Mouse (Mus musculus) right cerebral cortex, postnatal 36 days (tissue): ENCODE data around the gene Ptprb.

Experiments used
- DNase-seq, 2 experiments: peaks; one replicate each; pipeline ENCODE4 v3.0.0; 2022; ENCODE audit warnings: low spot score in 2 of 2, mixed read lengths in 1 of 2

The Ptprb gene

DNA sequence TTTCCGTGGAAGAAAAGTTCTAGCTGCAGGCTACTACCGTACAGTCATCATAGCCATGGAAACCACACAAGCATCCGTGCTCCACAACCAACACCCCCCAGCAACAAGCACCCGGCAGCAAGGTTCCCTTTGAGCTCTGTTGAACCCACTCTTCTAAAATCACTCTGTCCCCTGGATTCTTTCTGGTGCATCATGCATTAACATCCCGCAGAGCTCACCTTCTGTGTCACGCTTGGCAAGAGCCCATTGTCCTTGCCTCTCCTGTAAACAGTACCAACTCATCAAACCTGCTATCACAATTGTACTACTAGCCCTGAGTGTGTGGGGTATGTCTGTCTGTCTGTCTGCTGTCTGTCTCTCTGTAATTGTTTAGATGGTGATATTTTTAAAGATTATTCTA lies 98.8 kb downstream of the Ptprb start:
- no peak for DNase-seq

DNA sequence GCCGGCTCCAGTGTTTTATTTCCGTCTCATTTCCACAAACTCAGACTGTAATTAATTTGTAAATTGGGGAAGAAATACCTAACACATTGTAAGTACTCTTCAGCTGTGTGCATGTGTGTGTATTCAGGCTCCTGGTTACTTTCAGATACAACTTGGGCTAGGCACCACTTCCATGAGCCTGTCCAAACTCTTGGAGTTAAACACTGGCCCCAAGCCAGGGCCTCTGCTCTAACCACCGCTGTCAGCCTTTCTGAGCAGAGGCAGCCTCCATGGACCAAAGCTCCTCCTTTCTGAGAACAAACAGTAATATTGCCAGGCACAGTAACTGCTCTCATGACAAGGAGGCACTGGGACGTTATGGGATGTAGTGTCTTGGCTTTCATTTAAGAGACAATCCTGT lies 101.5 kb downstream of the Ptprb start:
- no peak for DNase-seq

DNA sequence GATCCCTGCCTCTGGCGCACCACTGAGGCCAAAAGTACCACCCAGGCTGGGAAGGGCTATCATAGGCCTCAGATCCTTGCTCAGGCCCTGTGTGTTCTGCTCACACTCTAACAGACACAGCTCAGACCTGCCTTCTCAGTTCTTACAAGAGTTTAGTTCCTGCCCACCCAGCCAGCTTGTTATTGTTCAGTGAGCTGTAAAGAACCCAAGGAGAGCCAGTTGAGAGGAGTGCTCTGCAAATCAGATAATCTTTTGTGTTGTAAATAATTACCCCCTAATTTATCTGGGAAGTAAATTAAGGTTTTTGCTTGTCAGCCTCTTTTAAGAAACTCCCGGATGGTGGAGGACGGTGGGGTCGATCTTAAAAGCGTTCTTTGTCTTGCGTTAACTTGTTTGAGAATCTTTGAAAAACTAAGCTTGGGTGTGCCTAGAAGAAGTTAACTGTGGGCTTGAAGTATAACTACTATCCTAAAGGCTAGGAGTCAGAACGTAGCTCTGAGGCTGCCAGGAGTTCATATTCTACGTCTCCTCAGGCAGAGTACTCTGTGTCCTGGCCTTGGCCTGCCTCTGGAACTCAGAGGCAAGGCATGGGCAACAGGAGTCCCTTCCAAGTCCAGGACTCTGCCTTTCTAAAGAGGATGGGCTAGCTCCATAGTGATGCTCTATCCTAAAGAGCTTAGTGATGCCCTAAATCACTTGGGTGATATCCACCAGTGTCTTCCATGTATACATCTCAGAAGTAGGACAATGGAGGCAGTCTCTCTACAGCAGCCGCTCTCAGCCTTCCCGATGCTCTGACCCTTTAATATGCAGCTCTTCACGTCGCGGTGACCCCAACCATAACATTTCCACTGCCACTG lies 107.7 kb downstream of the Ptprb start:
- DNase-seq: no peak

DNA sequence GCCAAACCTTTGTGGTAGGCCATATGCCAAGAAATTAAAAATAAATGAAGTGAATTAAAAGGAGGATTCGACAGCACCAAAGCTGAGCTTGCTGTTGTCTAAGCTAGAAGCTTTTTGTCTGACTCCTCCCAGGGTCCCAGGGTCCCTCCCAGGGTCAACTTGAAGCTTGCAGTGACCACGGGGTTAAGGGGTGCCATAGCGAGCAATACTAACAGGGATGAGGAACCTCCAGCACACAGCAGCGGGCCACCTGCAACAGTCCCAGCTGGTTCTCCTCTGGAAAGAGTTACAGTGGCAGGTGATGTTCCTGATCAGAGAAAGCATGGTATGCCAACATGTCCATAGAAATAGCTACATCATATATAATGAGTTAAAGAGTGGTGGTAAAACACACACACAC lies 109.1 kb downstream of the Ptprb start:
- DNase-seq: no peak

DNA sequence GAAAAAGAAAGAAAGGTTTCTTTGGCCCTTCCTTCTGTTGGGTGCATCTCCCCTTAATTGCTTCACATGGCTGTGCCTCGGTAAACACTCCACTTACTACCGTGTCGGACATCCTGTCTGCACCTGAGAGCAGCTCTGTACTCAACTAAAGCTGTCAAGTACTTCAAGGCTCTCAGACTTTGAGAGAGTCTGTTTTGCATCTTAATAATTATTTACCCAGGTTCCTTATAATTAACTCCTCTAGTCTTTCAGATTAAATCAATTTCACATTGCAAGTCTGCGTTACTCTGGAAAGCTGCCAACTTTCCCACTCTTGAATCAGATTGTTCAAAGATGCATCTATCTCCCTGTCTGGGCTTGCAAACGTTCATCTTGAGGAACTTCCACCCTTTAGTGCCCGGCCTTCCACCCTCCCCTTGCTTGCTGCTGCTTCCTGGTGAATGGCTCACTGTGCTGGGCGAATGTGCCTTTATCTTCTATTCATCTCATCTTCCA lies 111.1 kb downstream of the Ptprb start:
- DNase-seq: no peak

DNA sequence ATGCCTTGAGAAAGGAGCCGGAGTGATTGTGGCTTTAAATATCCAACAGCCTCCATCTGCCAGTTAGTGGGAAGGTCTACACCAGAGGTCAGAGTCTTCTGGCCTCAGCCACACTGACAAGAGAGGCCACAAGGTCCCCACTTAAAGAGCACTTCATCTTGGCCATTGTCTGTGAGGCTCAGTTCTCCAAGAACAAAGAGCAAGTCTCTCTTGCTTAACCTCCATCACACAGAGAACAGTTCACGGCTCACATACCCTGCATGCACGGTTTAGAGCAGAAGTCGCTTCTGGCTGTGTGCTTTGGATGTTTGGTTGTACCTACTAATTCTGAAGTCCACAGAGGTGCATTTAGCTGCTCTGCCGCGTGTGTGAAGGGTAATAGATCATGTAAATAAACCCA lies 113.5 kb downstream of the Ptprb start:
- no peak for DNase-seq

DNA sequence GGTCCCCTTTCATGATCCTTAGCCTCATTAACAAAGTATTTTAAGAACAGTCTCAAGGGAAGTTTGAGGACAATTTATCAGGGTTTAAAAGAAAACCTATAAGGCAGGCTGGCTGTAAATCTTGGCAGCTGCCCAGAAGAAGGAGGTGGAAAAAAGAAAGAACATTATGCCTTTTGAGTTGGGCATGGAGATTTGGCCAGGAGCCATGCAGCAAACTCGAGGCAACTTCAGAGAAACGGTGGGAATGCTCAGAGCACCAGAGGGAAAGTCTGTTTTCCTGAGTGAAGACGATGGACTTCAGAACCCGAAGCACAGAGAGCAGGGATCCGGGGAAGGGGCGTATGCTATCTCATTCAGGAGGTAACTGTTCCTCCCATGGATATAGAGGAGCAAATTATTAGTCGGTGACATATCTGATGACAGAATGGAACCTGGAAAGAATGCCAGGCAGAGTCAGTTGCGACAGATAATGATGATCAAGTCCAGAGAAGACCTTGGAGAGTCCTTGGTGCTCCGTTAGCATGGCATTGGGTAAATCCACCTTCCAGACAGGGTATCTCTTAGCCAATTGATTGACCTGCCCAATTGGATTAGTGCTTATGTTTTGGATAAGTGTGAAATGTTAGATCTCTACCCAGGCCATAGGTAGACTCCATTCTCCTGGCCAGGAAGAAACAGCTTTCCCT lies 118.6 kb downstream of the Ptprb start:
- peak; percentile 30 to 48 for DNase-seq

DNA sequence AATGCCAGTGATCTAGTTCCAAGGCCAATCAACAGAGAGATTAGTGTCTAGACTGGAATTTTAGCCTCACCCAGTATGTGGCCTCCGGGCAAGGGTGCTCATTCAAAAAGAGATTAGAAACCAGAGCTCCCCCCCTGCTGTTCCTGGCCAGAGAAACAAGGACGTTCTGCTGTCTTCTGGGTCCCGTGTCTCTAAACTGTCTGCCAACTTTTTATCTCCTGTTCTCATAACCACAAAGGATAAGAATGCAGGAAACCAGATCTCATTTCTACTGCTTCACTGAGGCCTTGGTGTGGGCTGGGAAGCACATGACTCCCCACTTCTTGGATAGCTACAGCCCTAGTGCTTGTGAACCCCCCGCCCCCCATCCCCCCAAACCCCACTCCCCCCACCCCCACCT lies 119.3 kb downstream of the Ptprb start:
- DNase-seq: no peak

DNA sequence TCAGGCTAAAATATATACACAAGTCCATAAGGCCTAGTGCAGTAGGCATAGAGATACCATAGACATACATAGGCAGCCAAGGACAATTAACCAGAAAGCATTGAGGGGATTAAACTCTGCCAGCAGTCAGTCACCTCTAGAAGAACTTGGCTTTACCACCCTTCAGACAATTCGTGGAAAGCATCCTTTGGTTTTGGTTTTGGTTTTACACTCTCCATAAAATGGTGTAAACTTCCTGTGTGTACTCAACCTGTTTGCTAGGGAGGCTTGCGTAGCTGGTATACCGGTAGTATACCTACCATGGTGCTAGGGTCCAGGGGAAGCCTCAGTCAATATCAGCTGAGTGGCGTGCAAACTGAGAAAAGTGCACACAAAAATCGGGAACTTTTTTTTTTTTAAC lies 121.0 kb downstream of the Ptprb start:
- DNase-seq: no peak

DNA sequence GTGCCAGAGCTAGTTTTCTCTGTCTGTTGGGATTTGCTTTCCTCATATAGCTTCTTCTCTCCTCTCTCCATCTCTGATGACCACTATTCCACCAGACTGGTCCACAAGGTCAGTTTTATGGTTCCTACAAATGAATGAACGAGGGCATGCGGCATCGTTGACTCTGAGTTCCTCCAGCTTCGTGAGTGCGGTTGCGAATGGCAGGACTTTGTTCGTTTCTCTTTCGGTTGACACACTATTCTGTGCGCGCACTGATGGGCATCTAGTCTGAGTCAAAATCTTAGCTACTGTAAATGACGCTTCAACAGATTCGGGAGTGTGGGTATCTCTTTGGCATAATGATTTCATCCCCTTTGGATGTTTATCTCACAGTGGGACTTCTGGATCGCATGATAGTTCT lies 121.6 kb downstream of the Ptprb start:
- DNase-seq: no peak

DNA sequence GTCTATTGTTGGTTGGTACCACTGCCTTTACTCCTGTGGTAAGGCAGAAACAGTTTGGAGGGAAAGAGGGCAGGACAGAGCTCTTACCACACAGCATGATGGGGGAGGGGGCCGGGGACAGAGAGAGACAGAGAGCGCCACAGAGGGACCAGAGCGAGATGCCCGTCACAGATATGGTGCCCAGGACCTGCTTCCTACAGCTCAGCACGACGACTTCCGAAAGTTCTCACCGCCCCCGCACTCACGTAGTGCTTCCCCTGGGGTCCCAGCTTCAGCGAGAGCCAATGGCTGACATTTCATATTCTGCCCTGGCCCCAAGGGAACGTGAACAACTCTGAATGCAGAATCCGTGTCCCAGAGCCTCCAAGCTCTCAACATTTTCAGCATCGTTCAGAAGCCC lies 122.2 kb downstream of the Ptprb start:
- no peak for DNase-seq

DNA sequence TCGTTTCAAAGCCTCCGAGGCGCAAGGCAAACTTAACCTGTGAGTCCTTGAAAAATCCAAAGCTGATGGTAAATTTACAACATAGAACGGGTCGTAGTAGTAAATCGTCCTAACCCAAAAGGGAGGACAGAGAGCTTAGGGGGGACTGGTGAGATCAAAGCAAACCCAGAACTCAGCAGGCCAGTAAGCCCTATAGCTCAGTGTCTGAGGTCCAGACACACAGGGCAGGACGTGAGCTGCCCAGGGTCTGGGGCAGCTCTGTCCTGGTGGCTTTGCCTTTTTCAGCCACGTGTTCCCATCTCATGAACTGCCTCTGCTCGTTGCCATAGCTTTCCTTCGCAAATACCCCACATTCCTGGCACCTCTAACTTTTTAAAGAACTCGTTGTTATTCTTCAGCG lies 122.7 kb downstream of the Ptprb start:
- DNase-seq: no peak

DNA sequence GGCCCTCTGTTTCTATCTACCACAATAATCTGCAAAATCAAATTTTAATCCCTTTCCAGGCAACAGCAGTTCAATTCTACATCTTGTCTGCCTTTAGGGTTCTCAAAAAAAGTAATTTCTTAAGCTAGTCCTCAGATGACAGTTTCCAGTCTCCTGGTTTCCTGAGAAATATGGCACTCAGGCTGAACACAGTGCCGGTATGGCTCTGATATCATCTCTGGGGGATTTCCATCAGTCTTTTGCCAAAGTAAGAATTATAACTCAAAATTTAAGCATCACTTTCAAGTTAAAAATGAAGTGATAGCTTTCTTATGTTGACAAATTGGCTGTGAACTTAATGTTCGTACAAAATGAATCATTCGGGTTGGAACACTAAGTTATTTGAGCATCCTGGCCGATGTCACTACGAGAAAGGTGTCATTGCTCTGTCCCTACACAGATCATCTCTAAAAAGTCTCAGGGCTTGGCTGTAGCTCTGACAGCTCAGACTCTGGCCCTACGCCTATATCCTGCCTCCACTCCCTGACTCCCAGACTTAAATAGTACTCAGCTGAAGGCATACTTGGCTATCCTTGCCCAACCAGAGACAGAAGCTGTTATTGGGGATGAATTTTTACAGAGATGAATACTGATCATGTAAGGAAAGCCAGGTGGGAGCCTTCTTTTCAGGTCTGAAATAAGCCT lies 127.6 kb downstream of the Ptprb start:
- peak; percentile 24 to 43 for DNase-seq

DNA sequence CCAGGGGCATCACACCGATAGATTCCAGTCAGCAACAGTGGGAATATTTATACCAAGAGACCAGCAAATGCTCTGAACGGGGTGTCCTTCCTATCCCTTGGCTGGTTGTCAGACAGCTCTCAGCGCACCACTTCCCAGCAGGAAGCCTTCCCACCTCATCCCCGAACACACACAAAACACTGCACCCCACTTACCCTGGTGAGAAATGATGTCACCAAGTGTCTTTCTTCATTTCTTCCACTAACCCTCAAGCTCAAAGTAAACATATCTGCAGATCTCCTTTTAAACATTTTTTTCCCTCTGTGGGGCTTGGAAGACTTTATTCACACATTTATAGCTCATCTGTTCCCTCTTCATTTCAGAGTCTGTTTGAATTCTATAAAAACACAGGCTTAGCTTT lies 128.4 kb downstream of the Ptprb start:
- DNase-seq: peak; percentile 28 to 52

DNA sequence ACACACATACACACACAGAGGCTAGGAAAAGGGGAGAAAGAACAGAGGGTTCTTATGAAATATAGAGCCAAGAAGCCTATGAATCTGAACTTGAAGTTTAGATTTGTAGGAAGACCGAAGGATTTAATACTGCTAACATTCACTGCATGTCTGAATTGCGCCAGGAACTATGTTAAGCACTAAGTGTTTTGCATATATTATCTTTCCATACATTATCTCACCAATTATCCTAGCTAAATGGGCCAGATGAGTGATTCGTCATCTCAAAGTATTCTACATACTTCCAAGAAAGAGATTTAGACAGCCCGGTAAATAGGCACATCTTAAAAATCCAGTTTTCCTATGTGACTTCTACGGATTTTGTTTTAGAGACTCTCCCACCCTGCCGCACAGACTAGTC lies 129.7 kb downstream of the Ptprb start:
- no peak for DNase-seq

DNA sequence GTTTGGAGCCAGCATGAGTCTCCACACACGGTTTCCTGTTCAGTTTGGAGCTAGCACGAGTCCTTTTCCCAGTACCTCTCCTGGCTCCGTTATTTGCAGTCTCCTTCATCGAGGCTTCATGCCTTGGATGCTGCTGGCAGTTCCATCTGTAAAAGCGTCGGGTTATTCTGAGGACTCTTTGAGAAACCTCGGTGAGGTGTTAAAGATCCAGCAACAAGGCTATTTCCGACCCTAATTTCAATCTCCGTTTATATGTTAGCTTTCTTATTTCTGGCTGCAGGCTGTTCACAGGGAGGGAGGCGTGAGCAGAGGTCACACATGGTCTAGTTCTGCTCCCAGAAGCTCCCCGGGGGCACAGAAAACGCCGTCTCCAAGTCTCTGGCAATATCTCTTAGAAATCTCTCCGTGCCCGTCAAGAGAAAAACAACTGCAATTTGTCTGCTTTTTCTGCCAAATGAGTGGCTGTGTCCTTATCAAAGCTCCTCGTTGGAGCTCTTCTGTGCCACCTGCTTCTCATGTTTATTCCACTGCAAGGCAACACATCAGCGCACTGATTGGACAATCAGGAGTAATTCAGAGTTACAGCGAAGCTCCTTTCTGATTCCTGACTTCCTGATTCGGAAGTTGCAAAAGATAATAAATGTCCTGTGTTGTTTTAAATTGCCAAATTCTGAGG lies 132.5 kb downstream of the Ptprb start:
- no peak for DNase-seq

DNA sequence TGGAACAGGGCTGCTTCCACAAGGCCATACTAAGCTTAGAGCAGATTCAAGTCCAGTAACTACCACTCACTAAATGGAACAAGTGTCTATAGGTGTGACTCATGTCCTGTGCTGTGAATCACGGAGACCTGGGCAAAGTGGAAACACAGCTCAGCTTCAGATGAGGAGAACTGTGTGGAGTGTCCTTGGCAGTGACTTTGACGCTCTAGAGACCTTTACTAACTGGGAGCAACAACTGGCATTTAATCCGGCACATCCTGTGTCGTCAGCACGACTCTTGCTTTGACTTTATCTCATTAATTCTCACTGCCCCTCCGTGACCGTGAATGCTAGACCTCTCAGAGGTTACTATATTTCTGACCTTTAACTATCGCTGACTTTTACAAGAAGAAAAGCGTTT lies 135.5 kb downstream of the Ptprb start:
- no peak for DNase-seq

DNA sequence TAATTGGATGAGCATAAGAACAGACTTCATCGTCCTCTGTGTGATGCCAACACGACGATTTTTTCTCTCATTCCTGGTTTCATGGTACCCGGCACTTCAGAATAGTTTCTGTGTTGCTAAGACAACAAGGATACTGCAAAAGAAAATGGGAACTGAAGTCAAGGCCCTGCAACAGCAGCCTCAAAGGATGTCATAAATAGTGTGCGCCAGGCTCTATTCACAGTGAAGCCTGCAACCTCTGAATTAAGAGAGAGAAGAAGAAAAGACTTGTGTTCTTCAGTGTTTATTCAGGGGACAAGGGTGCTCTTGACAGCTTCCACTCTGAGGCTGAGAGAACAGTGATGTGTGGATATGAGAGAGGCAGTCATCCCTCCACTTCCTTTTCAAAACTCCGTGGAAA lies 140.8 kb downstream of the Ptprb start:
- no peak for DNase-seq

DNA sequence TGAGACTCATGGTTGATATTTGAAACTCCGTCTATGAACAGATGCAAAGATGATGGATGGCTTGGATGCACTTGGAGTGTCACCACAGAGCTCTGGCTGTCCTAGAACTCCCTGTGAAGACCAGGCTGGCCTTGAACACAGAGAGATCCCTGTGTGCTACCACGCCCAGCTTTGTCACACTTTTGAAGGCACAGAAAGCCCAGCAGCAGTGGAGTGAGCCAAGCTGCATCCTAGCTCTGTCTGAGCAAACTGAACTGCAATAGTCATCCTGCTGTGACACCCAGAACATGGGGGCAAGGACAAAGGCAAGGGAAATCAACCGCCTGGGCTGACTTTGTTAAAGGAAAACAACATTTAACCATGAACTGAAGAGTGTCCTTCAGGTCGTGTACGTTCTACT lies 141.4 kb downstream of the Ptprb start:
- no peak for DNase-seq

DNA sequence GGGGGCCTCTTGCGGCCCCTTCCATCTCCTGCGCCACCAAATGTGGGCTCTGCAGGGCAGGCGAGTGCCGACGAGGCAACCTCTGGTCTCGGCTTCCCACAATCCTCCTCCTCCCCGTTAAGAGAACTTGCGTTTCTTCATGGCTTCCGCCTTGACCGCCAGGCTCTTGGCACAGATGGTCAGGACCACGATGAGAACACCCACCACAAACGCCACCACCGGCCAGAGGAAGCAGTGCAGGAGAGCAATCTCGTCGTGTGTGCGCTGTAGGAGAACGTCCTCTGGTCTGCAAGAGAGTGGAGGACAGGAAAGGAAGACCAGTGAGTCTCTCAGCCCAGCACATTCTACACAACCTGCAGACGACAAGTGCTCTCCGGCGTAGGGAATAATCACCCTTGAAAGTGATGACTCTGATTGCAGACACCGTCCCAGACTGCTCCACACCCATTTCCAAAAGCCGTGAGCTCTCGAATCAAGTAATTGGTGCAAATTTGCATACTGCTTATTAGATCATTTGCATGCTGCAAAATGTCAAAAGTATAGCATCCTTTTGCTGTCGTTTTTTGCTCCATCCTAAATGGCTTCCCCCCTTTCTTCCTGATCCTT lies 142.9 kb downstream of the Ptprb start:
- no peak for DNase-seq

DNA sequence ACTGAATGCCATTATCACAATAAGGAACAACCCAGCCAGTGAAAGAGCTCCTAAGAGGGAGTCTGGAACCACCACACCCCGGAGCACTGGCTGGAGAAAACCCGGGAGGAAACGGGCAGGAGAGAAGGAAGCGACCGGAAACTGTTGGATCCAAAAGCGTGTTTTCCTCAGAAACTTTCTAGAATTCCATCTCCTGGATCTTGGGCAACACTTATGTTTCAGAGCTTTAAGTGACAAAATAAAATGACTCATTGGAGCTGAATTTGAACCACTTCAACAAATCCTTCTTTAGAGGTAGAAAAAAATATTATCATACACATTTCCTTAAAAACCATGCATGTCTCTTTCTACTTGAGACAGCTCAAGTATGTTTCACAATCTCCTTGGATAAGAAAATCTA lies 145.7 kb downstream of the Ptprb start:
- no peak for DNase-seq

DNA sequence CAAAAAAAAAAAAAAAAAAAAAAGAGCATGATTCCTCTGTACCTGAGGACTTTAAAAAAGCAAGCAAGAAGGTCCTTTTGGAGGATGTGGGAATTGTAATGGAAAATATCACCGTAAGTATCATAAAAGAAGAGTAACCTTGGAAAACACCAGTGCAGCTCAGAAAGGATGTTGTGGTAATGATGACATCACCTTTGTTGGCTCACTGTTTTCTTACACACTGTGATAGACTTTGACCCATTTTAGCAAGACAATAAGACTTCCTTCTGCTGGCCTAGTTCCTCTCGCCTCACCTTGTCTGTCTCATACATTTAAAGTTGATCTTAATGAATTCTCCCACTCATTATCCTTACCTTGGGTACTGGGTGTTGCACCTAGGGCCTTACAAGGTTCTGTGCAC lies 147.2 kb downstream of the Ptprb start:
- DNase-seq: no peak
